Mouse (Mus musculus): ENCODE data around the gene Ccdc182.

Ccdc182 gene

DNA sequence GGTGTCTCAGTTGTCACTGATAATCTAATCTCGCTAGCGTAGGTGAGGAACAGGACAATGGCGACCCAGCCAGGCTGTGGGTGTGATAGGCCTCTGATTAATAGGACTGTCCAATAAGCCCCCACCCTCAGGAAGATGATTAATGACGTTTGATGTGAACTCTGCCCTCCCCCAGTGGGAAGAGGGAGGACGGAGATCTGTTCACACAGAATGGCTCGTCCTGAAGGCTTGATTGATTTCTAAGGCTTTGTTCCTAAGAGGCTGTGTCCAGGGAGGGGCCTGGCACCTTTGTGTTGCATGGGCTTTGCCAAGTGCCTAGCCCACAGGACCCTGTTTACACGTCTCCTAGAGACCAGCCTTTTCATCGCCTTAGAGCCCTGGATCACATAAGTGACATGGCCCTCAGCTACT is 13.4 kb upstream of the Ccdc182 start:
- DNase-seq (ENCODE audit: low read depth, low spot score), result no peak

GRCm38 (mm10) chr11:88281428-88282119 is 12.3 kb upstream of the Ccdc182 start:
- DNase-seq (ENCODE audit: low read depth, low spot score), result no peak

- no peak for DNase-seq (ENCODE audit: low read depth, low spot score)
Observed at GRCm38 (mm10) chr11:88282516-88282915, 11.3 kb upstream of the Ccdc182 start.

DNA sequence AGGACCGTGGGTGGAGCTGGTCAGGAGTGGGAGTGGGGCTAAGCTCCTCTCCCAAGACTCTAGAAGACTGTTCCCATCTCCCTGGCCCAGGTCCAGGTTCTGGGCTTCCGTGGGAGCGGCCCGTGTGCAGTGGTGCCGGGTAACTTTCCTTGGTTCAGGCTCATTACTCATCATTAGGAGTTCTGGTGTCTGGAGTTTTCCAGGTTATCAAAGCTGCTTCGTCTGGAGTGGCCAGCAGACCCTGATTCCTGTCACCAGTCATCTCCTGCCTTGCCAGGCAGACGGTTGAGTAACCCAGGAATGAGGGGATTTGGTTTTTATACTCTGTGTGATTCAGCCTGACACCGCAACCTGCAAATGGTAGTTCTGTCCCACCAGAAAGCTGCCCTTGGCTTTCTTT is 7.8 kb upstream of the Ccdc182 start:
- no peak for DNase-seq (ENCODE audit: low read depth, low spot score)

DNA sequence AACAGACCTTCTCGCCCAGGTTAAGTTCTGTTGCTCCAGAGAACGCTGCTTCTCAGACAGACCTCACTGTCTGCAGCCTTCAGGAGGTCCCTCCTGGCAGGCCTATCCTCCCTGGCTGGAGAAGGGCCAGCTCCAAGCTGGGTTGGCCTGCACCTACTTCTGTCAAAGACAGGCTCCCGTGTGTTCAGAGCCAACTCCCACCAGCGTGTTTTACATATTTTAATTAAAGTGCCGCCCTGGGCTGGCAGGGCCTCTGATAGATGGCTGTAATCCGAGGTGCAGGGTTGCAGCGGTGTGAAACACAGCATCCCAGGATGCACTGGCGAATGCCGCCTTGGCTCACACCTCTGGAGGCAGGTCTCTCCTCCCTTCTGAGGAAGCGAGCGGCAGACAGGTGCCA is 5.5 kb upstream of the Ccdc182 start:
- no peak for DNase-seq (ENCODE audit: low read depth, low spot score)

- no peak for DNase-seq (ENCODE audit: low read depth, low spot score)
Observed at GRCm38 (mm10) chr11:88288805-88289340, 5.0 kb upstream of the Ccdc182 start.

DNA sequence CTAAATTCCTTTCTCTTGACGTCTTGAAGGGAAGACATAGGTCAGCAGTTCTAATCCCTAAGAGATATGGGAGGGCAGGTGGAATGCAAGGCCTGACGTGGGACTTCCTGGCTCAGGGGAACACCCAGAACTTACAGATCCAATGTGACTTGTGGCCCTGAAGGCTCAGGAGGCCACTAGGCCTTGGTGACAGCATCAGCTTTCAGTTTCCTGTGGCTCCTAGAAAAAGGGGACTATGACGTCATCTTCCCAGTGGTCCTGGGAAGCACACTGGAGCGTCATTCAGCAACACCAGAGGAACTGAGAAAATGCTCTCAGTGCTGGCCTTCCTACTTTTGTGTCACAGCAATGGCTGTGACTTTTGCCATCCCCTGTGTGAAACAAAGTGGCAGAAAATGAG is 2.6 kb upstream of the Ccdc182 start:
- DNase-seq (ENCODE audit: low read depth, low spot score), result no peak

DNA sequence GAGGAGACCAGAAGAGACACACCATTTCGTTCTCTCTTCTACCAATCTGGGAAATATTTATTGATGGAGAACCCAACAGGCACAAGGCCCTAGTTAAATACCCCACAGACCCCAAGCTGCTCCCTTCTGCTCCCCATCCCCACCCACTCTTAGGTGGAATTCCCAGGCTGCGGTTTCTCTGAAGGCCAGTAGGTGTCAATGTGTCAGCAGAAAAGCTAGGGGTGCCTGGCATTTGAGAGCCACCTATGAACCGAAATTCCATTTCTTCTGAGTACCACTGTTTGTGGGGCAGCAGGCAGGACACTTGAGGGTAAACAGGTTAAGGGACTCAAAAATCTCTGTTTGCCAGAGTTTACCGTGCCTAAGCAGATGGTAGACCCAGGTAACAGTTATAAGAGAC is 2.2 kb upstream of the Ccdc182 start:
- no peak for DNase-seq (ENCODE audit: low read depth, low spot score)

DNA sequence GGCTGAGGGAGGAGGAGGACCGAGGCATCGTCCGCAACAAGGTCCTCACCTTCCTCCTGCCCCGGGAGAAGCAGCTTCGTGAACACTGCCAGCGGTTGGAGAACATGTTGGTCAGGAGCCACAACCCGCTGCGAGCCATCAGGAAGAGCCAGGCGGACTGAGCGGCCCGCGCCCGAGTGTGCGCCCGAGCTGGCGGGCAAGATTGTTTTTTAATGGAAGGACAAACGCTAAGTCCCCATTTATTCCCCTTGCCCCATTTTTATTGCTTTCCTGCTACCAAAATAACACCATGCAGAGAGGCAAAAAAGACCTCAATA is 494 bp downstream of the Ccdc182 start:
- no peak for DNase-seq (ENCODE audit: low read depth, low spot score)

- DNase-seq (ENCODE audit: low read depth, low spot score), result no peak
Observed at GRCm38 (mm10) chr11:88295298-88295697, 1.4 kb downstream of the Ccdc182 start.

DNA sequence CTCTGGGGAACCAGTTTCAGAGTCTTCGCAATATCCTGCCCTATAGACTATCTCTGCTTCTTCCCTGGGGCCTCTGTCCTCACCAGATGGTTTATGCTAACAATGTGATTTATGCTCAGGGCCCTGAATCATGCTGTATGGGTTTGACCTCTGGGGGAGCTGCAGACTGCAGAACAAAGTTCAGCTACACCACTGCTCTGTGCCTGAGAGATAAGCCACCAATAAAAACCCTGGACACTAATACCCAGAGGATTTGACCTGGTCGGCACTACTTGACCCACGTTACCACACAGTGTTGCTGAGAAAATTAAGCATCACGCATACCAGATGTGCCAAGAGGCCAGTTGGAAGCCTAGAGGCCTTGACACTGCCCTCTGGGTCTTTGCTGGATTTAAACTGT is 3.7 kb downstream of the Ccdc182 start:
- no peak for DNase-seq (ENCODE audit: low read depth, low spot score)

DNA sequence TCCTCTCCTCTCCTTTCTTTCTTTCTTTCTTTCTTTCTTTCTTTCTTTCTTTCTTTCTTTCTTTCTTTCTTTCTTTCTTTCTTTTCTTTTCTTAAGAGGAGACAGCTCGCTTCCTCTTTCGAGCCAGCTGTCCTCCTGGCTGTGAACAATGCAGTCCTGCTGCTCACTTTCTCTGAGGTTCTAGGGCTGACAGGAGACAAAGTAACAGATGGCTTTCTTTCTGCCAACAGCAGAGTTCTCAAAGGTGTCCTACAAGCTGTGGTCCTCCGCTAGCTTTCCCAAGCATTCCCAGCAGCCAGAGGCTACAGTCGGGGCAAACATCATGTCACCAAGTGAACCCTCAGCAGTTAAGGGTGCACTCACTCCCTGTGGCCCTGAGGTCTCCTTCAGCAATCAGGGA is 5.5 kb downstream of the Ccdc182 start:
- no peak for DNase-seq (ENCODE audit: low read depth, low spot score)

DNA sequence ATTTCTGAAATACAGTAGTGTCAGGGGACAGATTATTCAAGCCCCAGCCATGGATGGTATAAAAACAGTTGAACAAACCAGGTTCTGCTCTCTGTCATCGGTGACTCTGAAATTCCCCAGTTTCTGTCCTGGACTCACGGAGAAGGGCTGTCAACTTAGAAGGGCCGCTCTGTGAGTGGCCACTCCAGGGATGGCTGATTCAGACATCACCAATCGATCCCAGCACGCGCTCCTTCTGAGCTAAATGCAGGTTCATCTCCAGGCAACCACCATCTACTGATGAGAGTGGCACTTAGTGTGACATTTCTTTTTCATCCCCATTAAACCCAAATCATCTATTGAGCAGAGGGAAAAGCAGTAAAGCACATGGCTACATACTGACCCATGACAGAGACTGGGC is 7.8 kb downstream of the Ccdc182 start:
- no peak for DNase-seq (ENCODE audit: low read depth, low spot score)

- DNase-seq (ENCODE audit: low read depth, low spot score), result no peak
Observed at GRCm38 (mm10) chr11:88305759-88306158, 11.9 kb downstream of the Ccdc182 start.

DNA sequence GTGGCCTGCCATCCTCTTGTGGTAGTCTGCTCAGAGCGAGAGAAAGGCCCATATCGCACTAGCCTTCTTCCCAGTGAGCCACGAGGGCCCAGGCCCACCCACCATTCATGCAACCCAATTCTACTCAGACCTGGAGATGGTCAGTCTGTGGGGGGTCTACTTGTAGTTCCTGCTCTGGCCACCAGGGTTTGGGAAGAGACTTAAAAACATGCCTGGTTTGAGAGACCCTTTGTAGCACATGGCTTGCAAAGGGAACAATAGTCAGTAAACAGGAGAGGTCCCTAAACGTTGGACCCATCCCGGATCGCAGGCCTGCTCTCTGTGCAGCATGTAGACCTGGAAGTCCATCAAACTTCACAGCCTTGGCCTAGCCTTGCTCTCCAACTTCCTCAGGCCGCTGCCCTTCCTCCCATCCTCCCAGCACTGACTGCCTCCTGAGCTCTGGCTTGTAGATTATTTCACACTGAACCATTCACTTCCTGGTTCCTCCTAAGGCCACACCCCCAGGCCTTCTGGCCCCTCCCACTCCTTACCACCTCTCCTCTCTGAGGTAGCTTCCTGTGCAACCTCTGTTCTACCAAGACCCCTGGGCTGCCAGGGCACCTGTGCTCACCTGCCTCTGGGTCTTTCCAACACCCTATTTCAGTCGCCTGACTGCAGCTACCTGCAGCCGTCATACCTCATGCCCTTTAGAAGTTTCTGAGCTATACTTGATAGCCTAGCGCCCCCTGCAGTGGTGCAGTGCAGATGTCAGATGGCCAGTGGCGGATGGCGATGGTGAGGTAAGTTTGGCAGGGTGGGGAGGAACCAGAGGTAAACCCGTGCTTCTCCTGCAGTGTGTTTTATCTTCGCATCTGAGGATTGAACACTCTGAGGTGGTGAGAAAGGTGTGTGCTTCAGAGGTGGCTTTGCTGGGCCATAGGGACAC is 14.0 kb downstream of the Ccdc182 start:
- DNase-seq (ENCODE audit: low read depth, low spot score), result no peak

GRCm38 (mm10) chr11:88309059-88309700 is 15.3 kb downstream of the Ccdc182 start:
- DNase-seq (ENCODE audit: low read depth, low spot score), result no peak

GRCm38 (mm10) chr11:88310773-88311172 is 16.9 kb downstream of the Ccdc182 start:
- DNase-seq (ENCODE audit: low read depth, low spot score), result no peak

GRCm38 (mm10) chr11:88311606-88312005 is 17.7 kb downstream of the Ccdc182 start:
- DNase-seq (ENCODE audit: low read depth, low spot score), result no peak

DNA sequence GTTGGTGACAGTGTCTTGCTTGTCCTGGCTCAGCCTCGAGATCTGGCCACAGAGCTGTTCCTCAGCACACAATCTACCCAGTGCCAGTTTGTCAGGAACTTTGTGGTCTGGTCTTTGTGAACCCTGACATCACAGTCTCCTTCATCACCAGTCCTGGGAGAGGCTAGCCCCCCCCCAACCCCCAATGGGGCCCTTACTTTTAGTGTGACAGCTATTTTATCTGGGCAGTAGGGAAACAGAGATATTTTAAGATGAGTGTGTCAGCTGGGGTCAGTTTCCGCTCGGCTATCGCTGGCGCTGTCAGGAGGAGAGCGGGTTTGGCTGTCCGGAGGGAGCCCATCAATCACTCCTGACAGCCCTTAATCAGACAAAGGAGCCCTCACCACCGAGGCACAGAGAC is 19.7 kb downstream of the Ccdc182 start:
- DNase-seq (ENCODE audit: low read depth, low spot score), result no peak

GRCm38 (mm10) chr11:88314471-88314870 is 20.6 kb downstream of the Ccdc182 start:
- DNase-seq (ENCODE audit: low read depth, low spot score), result no peak

GRCm38 (mm10) chr11:88315393-88315792 is 21.5 kb downstream of the Ccdc182 start:
- no peak for DNase-seq (ENCODE audit: low read depth, low spot score)

DNA sequence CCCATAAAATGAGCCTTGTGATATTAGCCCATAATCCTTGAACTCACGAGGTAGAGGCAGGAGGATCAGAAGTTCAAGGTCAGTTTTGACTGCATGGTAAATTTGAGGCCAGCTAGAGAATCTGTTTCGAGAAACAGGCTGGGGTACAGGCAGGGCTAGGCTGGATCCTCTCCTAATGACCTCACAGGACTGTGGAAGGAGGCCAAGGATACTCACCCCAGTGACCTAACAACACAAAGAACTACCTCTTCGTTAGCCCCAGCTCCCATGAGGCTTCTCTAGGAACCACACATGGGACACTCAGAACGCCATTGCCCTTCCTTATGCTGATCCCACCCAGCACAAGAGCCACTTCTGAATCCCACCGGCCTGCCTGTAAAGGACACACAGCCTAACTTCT is 25.0 kb downstream of the Ccdc182 start:
- DNase-seq (ENCODE audit: low read depth, low spot score), result no peak
